Mouse (Mus musculus): ENCODE results near the gene Il10rb. TPM values are rescaled to one million over a fixed set of nuclear protein-coding genes. Genes with fewer than 3 reads are reported as not detected.

Gene Il10rb
- 1 to 10 TPM; 6.2 to 7.9 TPM for total RNA-seq (2021)
- long read RNA-seq, experiment 1, transcript Il10rb-201 (7 exons, 1,850 nt), result major isoform, 14 of 18 reads
- long read RNA-seq, experiment 1, partial matches to known transcripts, result 3 of 18 reads
- long read RNA-seq, experiment 1, other reads (novel, unspliced or antisense), result 1 of 18 reads
- long read RNA-seq, experiment 2, transcript Il10rb-201 (7 exons, 1,850 nt), result major isoform, 10 of 12 reads
- long read RNA-seq, experiment 2, partial matches to known transcripts, result 2 of 12 reads
- long read RNA-seq, experiment 2, other reads (novel, unspliced or antisense), result 0 of 12 reads

GRCm38 (mm10) chr16:91405640-91406584, at the start of gene Il10rb:
Gene Il10rb (plus strand): TSS chr16:91406164.
- intact Hi-C loops (cut with DNase I), result loop anchor here (5.0 kb wide), 2 partner anchors 34 to 56 kb away; partner anchors contain the start of gene Ifnar2
- DNase-seq, result peak; percentile 89
- peak within 1 kb of the TSS; percentile 91 for H3K4me3 ChIP-seq
- peak within 1 kb of the TSS; percentile 95 for H3K27ac ChIP-seq
- TF ChIP-seq CTCF (IDR thresholded peaks at IDR 0.05), result no peak; the same call in 1 of the 2 replicates

- H3K4me3 ChIP-seq, result no peak overlapping the region
- TF ChIP-seq CTCF (IDR thresholded peaks at IDR 0.05), result no peak
- DNase-seq, result no peak
- H3K27ac ChIP-seq, result no peak overlapping the region
- intact Hi-C loops (cut with DNase I), result loop anchor here (5.0 to 10.0 kb wide), 3 partner anchors 85 to 208 kb away; no protein-coding TSS in a partner anchor
These were observed 49.0 kb upstream of the Il10rb start for GRCm38 (mm10) chr16:91356760-91357525.

DNA sequence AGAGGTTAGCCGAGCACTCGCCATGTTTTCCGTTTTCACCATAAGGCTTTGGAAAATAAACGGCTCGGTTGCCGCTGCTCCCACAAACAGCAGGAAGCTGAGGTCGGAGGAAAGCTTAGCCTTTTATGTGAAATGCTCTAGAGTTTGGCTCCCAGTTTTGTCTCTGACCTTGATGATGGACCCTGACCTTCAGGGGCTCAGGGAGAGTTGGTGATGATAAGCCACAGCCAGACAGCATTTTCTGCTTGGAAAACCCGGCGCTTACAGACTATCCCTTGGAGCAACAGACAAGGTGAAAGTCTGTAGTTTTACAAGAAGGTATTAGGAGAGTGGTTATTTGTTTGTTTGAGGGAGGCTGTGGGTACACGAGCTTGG, 48.5 kb upstream of the Il10rb start:
- H3K27ac ChIP-seq, result no peak overlapping the region
- H3K4me3 ChIP-seq, result no peak overlapping the region
- no peak for TF ChIP-seq CTCF (IDR thresholded peaks at IDR 0.05)
- DNase-seq, result no peak
- intact Hi-C loops (cut with DNase I), result loop anchor here (5.0 to 10.0 kb wide), 3 partner anchors 85 to 207 kb away; no protein-coding TSS in a partner anchor

DNA sequence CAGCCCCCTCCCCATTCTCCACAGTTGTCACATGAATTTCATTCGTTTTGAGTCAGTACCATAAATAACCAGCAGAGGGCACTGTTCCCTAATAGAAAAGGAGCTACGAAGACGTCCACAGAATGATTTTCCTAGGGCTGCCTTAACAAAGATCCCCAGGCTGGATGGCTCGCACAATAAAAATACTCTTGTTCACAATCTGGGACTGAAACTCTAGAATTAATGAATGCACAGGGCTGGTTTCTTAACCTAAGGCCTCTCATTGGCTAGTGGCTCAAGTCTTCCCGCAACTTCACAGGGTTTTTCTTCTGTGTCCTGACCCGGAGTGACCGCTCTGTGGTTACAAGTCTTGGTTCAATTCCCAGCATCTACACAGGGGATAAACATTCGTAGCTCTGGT, 47.4 kb upstream of the Il10rb start:
- Histone ChIP-seq H3K27ac (peak overlapping the region; percentile 53), H3K4me3 (no peak overlapping the region)
- TF ChIP-seq CTCF (IDR thresholded peaks at IDR 0.05), result peak; percentile 82
- intact Hi-C loops (cut with DNase I), result loop anchor here (1.0 to 10.0 kb wide), 4 partner anchors 32 to 206 kb away; no protein-coding TSS in a partner anchor
- no peak for DNase-seq

DNA sequence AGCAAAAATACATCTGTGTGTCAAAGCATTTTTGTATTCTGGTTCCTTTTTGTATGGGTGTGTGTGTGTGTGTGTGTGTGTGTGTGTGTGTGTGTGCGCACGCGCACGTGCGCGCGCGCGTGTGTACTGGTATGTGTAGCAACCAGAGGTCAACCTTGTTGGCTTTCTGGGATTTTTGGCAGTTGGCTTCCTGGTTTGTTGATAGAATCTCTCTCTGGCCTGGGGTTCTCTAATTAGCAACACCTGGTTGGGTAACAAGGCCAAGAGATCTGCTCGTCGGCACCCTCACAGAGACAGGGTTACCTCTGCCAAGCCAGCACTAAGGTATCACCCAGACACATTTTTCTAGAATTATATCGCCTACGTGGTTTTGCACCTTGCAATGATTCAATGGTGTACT, 46.4 kb upstream of the Il10rb start:
- Histone ChIP-seq H3K27ac (no peak overlapping the region), H3K4me3 (no peak overlapping the region)
- intact Hi-C loops (cut with DNase I), result loop anchor here (5.0 to 10.0 kb wide), 3 partner anchors 83 to 205 kb away; no protein-coding TSS in a partner anchor
- no peak for TF ChIP-seq CTCF (IDR thresholded peaks at IDR 0.05)
- no peak for DNase-seq

DNA sequence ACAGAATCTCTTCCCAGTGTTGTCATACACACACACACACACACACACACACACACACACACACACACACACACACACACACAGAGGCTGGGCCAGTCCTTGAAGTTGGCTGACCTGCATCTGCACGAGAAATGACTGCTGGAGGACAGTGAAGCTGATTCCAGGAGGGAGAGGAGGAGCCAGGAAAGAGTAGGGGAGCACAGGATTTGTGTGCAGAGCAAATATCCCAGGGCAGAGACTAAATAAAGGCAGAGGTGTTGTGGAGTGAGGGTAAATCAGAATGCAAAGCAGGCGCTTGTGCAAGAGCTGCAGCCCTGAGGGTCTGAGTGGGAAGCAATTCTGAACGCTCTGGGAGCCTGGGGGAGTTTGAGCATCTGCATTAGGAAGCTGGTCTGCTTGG, 45.8 kb upstream of the Il10rb start:
- TF ChIP-seq CTCF (IDR thresholded peaks at IDR 0.05), result no peak
- Histone ChIP-seq H3K4me3 (no peak overlapping the region), H3K27ac (no peak overlapping the region)
- intact Hi-C loops (cut with DNase I), result no loop called here
- no peak for DNase-seq

GRCm38 (mm10) chr16:91362006-91362405, 44.0 kb upstream of the Il10rb start:
- Histone ChIP-seq H3K27ac (peak overlapping the region; percentile 83; the same call in 1 of the 2 replicates), H3K4me3 (no peak overlapping the region)
- TF ChIP-seq CTCF (IDR thresholded peaks at IDR 0.05), result no peak
- intact Hi-C loops (cut with DNase I), result no loop called here
- no peak for DNase-seq

- DNase-seq, result peak; percentile 79
- TF ChIP-seq CTCF (IDR thresholded peaks at IDR 0.05), result no peak
- Histone ChIP-seq H3K4me3 (peak overlapping the region; percentile 17), H3K27ac (peak overlapping the region; percentile 83)
- intact Hi-C loops (cut with DNase I), result no loop called here
These were observed 43.2 kb upstream of the Il10rb start for GRCm38 (mm10) chr16:91362616-91363272.

DNA sequence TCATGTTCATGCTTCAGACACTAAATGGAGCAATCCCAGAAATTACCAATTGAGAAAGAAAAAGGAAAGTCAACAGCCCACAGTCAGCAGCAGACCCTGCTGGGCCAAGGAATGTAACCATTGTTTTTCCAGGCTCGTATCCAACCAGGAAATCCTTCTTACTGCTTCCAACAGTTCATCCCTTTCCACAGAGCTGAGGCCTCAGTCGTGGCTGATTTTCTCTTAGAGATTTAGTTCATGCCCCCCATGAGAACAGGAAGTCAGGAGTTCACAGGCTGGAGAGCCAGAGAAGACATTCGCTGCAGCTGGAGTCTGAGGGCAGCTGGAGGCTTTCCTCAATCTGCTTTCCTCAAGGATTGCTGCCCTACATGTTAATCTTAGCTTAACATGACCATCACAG, 42.5 kb upstream of the Il10rb start:
- TF ChIP-seq CTCF (IDR thresholded peaks at IDR 0.05), result no peak
- peak; percentile 39 for DNase-seq
- Histone ChIP-seq H3K27ac (peak overlapping the region; percentile 83), H3K4me3 (peak overlapping the region; percentile 17)
- intact Hi-C loops (cut with DNase I), result no loop called here

DNA sequence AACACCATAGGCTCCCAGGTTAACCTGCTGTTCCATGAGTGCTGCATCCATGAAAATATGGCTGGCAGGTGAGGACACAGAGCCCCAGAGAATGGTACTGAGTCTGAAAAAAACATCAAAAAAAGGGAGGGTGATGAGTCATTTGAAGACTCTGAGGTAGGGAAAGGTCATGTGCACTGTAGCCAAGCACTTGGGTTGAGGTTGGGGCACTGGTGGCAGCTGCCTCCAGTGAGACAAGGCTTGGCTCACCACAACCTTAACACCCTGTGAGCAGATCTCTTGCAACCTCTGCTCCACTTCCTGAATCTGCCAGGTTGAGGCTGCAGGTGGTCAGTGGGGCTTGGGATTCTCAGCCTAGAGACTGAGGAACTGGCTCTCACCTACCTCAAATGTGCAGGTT, 39.4 kb upstream of the Il10rb start:
- H3K4me3 ChIP-seq, result no peak overlapping the region
- no peak for DNase-seq
- intact Hi-C loops (cut with DNase I), result no loop called here
- H3K27ac ChIP-seq, result no peak overlapping the region
- TF ChIP-seq CTCF (IDR thresholded peaks at IDR 0.05), result no peak

DNA sequence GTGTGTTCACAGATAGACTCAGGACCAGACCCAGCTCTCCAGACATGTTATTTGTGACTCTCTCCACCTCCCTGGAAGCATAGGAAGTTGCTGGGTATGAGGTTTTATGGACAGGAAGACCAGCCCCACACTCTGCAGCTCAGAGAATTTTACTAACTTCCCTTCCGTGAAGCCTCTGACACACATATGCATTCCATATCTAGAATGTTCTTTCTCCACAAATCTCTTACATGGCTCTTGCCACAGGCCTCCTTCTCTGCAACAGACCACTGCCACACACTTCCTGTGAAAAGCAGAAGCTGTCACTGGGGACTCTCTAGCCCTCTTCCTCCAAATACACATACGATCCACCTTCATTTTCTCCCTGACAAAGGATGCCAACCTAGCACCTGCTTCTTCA, 38.9 kb upstream of the Il10rb start:
- no peak for DNase-seq
- Histone ChIP-seq H3K4me3 (no peak overlapping the region), H3K27ac (no peak overlapping the region)
- no peak for TF ChIP-seq CTCF (IDR thresholded peaks at IDR 0.05)
- intact Hi-C loops (cut with DNase I), result no loop called here
